Mouse (Mus musculus): Measurements from ENCODE around the gene Fancg.

DNA sequence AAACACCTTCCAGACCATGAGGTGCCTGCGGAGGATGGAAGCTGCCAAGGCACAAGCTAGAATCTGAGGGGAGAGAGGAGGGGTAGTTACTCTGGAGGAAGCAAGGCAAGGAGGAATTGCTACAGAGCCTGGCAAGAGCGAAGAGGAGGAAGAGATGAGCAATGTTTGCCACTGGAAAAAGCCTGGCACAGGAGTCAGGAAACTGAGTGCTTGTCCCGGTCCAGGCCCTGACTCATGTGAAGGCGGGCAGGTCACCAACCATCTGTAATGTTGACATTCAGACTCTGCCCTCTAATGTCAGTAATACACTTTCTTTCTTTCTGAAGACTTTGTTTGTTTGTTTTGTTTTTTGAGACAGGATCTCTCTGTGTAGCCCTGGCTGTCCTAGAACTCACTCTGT lies 7.8 kb upstream of the Fancg start:
- TF ChIP-seq TCF12 (IDR thresholded peaks at IDR 0.05; ENCODE audit: insufficient read depth, poor library complexity, severe bottlenecking): no peak
- TF ChIP-seq POLR2A (IDR thresholded peaks at IDR 0.05; ENCODE audit: insufficient read length, low read depth): no peak
- TF ChIP-seq MYOD1 (IDR thresholded peaks at IDR 0.05; ENCODE audit: control insufficient read depth in 1 of 3, insufficient read length in 2 of 3, low read depth in 2 of 3): no peak
- TF ChIP-seq E2F4 (IDR thresholded peaks at IDR 0.05; ENCODE audit: insufficient read depth): no peak
- no peak for TF ChIP-seq MAX (IDR thresholded peaks at IDR 0.05; ENCODE audit: low read depth)
- TF ChIP-seq POLR2AphosphoS2 (IDR thresholded peaks at IDR 0.05; ENCODE audit: insufficient read length, low read depth): no peak
- TF ChIP-seq USF1 (IDR thresholded peaks at IDR 0.05; ENCODE audit: low read depth): no peak
- TF ChIP-seq MYOG (IDR thresholded peaks at IDR 0.05; ENCODE audit: control insufficient read depth in 1 of 3, insufficient read depth in 1 of 3, insufficient read length in 2 of 3, low read depth in 2 of 3): no peak
- no peak for TF ChIP-seq SRF (IDR thresholded peaks at IDR 0.05; ENCODE audit: control insufficient read depth, insufficient read length, low read depth)
- no peak for TF ChIP-seq CEBPB (IDR thresholded peaks at IDR 0.05; ENCODE audit: insufficient read depth, poor library complexity, severe bottlenecking)
- TF ChIP-seq REST (IDR thresholded peaks at IDR 0.05; ENCODE audit: insufficient read depth, insufficient read length): no peak
- TF ChIP-seq TCF3 (IDR thresholded peaks at IDR 0.05; ENCODE audit: insufficient read length, low read depth): no peak

All from myocyte (in vitro differentiated cells).